Mouse (Mus musculus) embryo, embryonic 9.5 days (tissue): Measurements from ENCODE around the gene Cep295.
"Not testable (repeated sequence)": the region's sequence is repeated elsewhere in the genome, so short reads cannot be mapped to it uniquely, and the experiment has no call there.

Experiments
- DNase-seq: peaks from one replicate; pipeline ENCODE4 v3.0.0-alpha.2; 2017; ENCODE audit errors: extremely low spot score

Gene Cep295

DNA sequence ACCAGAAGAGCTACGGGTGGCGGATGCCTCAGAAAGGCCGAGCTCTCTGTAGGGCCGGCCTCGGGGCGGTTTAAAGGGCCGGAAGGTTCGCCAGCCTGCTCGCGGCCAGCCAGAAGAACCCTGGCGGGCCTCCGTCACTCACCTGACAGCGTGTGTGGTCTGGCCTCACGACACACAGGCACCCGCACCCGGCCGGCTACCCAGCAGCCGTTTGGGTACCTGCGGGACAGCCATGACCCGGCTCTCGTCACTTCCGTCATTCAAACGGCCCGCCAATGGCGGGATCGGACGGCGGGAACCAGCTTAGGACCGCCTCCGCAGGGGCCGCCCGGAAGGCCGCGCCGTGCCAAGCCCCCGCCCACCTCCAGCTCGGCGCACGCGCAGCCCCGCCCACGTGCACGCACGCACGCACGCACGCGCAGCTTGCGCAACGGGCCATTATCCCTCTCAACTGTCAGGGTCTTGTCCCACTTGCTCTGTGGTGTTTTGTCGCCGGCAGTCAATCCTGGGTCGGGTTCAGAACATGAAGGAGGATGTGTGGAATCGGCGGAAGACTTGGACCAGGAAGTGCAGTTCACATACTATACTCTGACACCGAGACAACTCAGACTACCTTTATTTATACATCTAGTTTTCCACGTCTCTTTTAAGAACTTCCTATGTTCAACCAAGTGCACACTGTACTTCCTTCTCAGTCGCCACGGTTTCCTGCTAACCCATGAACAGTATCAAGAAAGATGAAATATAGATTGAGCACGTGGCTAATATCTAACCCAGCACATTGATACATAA is at the start of gene Cep295:
Gene Cep295 (minus strand): TSS at position 305 of the 792 bp plus-strand sequence.
- peak; percentile 96 for DNase-seq

DNA sequence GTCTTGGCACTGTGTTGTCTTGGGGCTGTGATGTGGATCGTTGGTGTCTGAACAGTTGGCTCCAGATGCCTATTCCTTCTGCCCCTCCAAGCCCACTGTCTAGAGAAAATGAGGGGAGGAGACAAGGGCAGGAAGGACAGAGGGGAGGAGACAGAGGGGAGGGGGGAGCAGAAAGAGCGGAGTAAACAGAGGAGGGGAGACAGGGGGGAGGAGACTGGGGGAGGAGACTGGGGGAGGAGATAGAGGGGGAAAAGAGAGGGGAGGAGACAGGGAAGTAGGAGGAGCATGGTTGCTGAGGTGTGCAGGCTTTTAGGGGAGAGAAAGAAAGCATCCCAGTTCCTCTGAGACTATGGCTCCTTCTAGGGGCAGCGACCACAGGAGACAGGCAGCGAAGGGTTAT is 40.0 kb upstream of the Cep295 start:
- no peak for DNase-seq

DNA sequence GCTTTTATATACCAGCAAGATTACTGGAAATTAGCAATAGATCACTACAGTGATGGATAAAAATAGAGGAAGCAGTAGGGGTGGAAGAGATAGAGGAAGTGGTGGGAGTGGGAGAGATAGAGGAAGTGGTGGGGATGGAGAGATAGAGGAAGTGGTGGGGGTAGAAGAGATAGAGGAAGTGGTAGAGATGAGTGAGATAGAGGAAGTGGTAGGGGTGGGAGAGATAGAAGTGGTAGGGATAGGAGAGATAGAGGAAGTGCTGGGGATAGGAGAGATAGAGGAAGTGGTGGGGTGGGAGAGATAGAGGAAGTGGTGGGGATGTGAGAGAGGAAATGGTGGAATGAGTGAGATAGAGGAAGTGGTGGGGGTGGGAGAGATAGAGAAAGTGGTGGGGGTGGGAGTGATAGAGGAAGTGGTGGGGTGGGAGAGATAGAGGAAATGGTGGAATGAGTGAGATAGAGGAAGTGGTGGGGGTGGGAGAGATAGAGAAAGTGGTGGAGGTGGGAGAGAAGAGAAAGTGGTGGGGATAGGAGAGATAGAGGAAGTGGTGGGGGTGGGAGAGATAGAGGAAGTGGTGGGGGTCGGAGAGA is 37.9 kb upstream of the Cep295 start:
- DNase-seq, result no peak

DNA sequence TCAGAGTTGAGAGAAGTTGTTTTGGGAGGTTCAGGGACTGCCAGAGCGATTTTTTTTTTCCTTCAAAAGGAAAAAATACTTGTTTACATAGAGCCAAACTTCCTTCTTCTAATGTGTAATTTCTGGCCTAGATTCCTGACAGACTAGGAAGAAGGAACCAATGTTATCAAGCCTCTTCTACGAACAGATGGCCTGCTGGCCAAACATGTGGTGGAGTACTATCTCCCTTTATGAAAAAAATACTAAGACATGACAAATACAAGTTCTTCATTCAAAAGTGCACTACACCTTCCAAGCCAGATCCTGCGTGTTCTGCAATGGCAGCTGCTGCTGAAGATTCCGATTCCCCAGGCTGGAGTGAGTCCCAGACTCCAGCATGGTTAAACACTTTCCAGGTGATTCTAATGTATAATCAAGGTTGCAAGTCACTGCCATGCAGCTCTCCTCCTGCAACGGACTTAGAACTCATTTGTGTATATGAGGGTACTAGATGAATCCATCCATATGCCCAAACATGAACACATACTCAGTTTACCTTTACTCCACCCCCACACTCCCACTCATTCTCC is 29.6 kb upstream of the Cep295 start:
- no peak for DNase-seq

DNA sequence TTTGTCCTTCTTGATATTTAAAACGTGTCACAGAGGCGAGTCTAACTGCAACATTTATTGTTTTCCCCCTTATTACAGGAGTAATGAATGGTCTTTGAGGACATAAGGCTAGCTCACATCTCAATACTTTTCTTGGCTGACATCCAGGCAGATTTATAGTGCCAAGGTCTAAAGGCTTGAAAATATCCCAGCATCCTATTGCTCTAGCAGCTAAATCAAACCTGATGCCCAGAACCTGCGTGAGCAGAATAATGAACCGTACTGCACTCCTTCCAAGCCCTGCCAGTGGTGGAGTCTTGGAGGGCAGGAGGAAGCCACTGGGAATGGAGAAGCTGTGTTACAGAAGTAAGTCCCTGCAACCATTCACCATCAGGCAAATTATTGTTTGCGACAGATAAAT is 26.7 kb upstream of the Cep295 start:
- no peak for DNase-seq

DNA sequence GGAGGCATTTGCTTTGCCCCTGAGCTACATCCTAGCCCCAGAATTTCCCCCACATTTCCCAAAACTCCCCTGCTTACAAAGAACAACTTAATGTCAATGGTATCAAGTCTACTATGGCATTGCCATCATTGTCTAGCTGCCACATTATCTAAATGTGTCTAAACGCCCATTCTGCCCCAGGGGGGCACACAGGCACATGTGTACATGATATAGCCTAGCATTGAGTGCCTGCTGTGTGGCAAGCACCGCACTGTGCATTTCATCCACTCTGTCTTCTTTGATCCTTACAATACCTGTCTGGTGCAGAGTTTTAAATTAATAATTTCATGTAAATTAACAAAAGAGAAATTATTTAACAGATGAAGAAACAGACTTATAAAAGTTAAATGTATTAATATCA is 8.7 kb upstream of the Cep295 start:
- DNase-seq, result no peak

DNA sequence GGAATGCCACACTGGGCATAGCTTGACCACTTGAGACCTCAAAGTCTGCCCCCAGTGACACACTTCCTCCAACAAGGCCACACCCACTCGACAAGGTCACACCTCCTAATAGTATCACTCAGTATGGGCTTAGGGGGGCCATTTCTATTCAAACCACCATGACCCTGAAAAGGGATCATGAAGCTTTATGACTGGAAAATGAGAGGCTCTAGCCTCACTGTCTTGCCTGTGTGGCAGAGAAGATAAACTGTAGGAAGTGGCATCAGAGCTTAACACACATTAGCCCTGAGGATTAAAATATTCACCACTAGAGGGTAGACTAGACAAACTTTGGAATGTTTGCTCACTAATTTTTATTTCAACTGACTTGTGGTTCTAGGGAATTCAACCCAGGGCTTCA is 8.3 kb upstream of the Cep295 start:
- no peak for DNase-seq

DNA sequence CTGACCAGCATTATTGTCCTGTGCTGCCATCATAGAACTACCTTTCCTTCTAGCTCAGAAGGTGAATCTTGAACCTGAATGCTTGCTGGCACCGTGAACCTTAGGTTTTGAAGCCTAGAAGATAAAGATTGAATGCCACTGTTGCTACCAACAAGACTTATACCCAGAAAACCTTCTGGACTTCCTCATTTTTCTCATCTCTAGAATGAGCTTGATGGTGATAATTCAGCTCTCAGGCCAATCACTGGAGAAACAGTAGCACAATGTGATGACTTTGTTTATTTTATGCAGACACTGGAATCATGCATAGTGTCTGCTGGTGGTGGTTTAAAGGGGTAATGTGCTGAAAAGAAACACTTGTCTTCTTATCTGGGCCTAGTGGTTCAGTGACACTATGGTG is 7.3 kb upstream of the Cep295 start:
- no peak for DNase-seq

DNA sequence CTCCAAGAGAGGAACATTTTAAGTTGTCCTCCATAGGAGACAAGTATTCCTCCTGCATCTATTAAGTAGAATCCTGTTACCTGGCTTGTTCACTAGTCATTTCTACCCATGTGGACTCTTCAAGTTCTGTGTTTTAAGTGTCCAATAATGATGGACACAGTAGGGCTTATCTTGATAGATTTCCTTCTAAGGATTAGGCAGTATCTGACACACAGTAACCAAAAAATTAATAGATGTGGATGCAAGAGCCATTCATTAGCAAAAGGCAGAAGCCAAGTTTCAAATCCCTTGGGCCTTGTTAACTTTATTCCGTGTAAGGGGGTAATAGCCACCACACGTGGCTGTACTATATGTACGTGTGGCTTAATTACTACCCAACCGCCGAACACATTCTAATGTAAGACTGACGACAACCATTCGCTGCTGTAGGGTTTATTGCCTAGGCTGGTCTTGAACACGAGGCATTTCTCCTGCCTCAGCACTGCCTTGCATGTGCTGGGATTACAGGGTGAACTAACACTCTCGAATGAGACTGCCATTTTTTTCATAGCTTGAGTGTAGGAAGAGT is 588 bp downstream of the Cep295 start:
- DNase-seq, result no peak

DNA sequence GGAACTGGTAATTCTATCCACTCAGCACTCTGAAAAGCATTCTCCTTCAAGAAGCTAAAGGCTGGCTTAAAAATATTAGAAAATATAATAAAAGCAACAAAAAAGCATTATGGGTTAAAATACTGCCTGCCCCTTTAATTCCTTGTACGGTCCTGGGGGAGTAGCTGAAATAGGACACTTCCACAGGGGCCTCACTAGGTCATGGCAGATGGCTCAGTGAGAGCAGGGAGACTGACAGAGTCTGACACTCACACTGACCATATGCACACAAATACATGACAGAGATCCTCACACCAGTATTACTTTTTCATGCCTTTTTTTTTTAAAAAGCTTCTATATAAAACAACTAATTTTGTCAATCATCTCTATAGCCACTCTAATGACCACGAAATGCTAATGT is 7.7 kb downstream of the Cep295 start:
- DNase-seq, result no peak

DNA sequence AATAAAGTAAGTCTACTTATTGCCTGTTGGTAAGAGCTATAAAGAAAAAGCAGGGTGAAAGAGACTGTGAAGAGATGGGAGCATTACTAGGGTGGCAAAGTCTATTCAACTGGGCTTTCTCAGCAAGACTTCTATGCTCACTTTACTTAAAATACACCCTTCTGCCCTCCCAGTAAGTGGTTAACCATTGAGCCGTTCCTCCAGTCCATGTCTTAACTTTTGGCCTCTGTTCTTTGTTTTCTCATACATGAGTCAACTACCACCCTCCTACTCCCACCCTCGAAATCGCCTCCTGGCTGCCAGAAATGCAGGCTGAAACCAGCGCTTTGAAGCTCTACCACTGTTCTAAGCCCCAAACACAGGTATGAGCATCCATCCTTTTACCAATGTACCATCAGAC is 19.8 kb downstream of the Cep295 start:
- DNase-seq, result no peak

DNA sequence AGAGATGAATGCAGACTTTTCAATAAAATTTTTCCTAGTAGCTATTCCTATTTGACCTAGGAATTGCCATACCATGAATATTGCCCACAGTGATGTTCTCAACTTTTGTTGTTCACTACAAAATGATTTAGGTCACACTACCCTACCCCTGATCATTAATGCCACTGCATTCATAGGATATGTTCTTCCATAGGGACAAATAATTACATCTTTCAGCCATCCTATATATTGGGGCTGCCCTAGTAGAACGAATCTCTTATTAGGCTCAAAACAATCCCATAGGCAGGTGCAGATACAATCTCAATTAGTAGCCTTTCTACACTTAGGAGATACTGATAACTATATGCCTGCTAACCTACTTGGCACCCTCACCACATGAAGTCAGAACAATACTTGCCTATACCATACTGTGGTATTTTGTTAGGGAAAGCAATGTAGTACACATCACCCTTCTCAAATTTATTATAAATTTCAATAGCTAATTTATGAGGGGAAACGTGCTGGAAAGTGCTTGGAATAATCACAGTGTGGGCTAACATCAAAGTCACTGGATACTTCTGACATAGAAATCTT is 39.3 kb downstream of the Cep295 start:
- DNase-seq, result no peak

DNA sequence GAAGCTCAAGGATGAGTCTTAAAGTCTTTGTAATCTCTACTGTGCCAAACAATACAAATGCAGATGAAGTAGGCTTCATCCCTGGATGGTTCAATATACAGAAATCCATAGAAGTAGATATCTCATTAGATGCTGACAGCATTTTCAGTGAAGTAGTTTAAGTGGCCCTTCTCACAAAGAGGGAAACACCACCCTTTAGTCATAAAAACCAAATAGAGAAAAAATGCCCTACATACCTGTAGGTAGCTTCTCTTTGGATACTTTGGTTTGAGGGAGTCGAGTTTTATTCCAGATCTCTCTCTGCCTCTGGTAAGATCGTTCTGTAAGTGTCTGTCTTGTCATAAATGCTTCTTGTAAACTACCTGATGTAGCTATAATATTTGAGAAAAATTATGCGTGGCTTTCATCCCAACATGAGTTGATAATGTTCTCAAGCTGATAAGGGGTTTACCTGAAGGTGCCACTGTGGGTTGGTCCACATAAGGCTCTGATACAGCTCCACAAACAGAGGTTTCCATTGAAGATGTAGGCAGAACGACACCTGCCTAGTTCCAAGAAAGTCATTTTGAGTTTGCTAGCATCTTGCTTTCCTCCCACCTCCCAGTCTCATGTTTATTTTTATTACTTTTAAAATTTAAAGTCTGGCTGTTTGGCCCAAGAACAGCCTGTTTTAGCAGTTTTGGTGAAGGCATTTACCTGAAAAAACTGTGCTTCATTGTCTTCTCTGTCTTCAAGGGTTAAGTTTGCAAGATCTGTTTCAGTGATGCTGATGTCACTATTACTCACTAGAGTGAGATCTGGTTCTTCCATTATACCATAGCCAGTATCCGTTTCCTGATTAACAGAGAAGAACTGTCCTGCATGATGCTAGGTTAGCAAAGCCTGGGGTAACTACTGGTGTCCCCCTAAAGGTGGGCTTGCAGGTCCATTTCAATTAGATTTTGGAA is 40.1 kb downstream of the Cep295 start:
- no peak for DNase-seq

DNA sequence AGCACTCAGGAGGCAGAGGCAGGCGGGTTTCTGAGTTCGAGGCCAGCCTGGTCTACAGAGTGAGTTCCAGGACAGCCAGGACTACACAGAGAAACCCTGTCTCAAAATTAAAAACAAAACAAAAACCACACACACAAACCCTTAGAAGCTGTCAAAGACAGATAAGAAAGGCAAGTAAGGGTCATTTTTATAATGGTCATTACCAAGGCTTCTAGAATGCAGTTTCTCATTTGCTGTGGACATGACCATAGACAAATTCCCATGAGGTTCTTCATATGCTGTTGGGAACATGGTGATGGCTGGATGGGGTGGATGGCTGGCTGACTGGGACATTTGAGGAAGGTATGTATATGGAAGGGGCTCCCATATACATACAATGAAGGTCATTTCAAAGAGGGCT is 41.3 kb downstream of the Cep295 start:
- DNase-seq, result not testable (repeated sequence)

DNA sequence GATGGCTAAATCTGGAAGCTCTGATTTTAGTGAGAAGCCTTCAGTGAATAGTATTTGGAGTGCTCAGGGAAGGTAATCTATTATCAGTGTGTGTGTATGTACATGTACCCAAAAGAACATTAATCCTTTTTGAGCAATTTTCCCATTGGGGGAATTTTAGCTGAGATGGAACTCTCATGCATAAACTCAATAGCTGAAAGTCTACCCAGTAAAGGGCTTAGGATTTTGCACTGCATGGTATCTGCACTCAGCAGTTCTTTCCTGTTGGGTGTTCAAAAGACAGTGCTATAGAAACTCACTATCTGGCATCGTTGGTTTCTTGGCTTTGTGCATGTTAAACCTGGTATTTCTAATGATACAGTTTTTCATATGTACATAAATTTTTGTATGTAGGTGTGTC is 43.0 kb downstream of the Cep295 start:
- DNase-seq, result no peak

DNA sequence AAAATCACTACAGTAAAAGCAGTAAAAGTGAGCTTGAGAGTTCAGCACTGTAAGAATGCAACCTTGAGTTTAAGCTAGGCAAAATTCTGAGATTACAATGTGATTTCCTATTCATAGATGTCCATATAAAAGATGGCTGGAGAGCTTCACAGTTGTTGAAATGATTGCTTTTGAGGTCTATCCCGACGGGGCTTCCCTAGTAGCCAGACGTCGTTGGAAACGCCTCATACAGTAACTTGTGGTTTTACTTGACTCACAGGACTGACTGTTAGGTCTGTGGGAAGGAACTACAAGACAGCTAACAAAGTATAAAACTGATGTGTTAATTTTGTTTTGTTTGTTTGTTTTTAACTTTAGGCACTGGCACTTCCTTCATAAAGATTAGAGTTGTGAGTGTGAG is 44.0 kb downstream of the Cep295 start:
- no peak for DNase-seq

DNA sequence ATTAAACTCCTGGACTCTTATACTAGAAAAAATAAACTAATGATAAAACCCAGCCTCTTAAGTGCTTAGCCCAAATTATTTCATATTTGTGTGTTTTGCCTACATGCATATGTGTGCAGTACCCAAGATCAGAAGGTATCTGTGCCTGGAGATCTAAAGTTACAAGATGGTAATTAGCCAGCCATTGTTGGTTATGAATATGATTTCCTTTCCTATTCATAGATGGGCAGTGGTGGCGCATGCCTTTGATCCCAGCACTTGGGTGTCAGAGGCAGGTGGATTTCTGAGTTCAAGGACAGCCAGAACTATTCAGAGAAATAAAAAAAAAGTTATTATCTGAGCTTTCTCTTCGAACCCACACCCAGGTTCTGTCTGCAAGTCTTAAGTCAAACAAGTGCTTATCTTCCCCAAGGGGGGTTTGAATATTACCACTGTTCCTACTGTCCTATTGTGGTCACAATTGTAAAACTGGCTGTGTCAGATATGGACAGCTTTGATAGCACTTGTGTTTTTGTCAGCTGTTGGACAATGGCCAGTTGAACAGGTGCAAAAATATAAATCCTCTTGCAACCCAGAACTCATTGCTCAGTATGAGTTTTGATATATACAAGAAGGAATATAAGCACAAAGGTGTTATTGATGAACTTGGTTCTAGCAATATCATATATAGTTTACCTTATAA is 45.4 kb downstream of the Cep295 start:
- no peak for DNase-seq

DNA sequence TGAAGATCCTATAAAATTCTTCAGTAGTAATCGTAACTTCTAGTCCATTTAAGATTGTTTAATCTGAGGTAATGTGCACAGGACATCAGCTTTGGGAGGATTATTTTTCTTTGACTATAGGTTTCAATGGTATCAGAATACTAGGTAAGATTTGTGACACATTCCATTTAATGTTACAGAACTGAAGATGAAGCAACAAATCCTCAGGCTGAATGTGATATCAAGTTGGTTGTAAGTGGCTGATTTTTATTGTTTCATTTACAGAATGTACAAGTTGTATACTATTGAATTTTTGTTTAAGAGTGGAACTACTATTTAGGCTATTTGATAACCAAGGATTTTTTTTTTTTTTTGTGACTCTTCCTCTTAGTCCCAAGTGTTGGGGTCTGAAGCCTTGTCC is 47.4 kb downstream of the Cep295 start:
- no peak for DNase-seq

DNA sequence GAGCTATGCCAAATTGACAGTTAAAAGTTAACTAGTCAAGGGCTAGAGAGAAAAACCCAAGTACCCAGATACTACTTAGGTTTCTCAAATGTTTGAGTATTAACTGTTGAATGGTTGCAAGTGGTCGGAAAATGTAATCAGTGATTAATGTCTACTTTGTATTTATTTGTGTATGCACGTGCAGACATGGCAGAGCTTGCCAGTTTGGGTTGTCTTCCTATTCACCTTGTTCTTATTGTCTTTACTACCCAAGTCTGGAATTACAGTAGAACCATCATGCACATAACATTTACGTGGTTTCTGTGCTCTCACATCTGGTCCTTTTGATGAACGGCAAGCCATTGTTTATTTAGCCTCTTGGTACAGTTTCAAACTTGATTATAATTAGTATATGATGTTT is 48.2 kb downstream of the Cep295 start:
- DNase-seq, result no peak

DNA sequence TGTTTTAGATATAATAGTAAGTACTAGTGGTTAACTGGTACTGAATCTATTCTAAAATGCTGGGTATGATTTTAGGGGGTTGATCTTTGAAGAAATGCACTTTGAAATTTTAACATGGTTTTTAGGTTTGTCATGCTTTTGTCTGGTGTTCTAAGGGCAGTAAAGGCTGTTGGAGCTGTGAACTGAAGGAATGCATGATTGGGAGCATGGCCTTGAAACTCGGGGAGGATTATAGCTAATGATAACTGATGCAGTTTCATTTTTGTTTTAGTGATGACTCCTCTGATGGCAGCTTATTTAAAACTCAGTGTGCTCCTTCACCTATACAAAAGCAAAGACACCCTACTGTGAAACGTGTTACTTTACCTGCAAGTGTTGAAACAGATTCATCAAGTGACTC is 49.3 kb downstream of the Cep295 start:
- no peak for DNase-seq

DNA sequence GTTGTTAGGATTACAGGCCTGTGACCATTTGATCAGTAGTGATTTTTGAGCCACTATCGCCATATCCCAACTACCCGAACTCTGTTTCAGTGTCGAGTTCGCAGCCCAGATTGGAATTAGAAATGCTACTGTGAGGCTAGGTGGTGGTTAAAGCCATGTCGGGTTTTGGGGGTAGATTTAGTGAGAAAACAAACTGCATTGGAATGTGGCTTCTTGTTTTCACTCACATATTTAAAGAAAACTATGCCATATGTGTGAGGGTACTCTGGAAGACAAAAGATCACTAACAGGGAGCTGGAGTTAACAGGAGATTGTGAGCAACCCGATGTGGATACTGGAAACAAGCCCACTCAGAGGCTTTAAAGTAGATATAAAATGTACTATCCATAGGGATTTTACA is 50.3 kb downstream of the Cep295 start:
- DNase-seq, result no peak
